Mouse (Mus musculus) macrophage (primary cell): ENCODE data around the gene Nrg3. TPM values are rescaled to one million over a fixed set of nuclear protein-coding genes. Genes with fewer than 3 reads are reported as not detected.
"Not testable (repeated sequence)": the region's sequence is repeated elsewhere in the genome, so short reads cannot be mapped to it uniquely, and the experiment has no call there.

Source experiments
- H3K27ac ChIP-seq: fragments of 350-480 bp; formaldehyde crosslinking; 2 replicates; pipeline ENCODE4 v1.9.0; 2021
- H3K36me3 ChIP-seq: fragments of 350-480 bp; formaldehyde crosslinking; 2 replicates; pipeline ENCODE4 v1.9.0; 2021; ENCODE audit errors: inconsistent target
- H3K4me3 ChIP-seq: fragments of 350-480 bp; formaldehyde crosslinking; 2 replicates; pipeline ENCODE4 v1.9.0; 2021; ENCODE audit errors: inconsistent target
- H3K79me2 ChIP-seq: fragments of 350-480 bp; formaldehyde crosslinking; 2 replicates; pipeline ENCODE4 v1.9.0; 2021; ENCODE audit errors: inconsistent target
- WGBS: methylation state at CpG from one replicate; pipeline ENCODE4 v1.1.7; 2026; ENCODE audit warnings: inconsistent platforms; ENCODE audit not compliant: missing documents; 5-methylcytosine and 5-hydroxymethylcytosine counted together
- polyA plus RNA-seq: library from polyadenylated mRNA; stranded (reverse); fragments of 250-400 nt; gene quantifications from 3 replicates; pipeline ENCODE4 v1.2.4, GENCODE M21; 2018; ENCODE audit warnings: inconsistent platforms

Gene Nrg3
- polyA plus RNA-seq, 1 experiment from 2014 or later: not detected

GRCm38 (mm10) chr14:38535181-38535580, 937.7 kb downstream of the Nrg3 start:
- WGBS: 100% methylated on average over 1 of the region's 1 CpGs
- no peak overlapping the region for H3K27ac ChIP-seq
- no peaks in the 10 kb centered on the region for H3K36me3 ChIP-seq
- no peak overlapping the region for H3K4me3 ChIP-seq
- H3K79me2 ChIP-seq: no peaks in the 10 kb centered on the region

- Histone ChIP-seq H3K36me3 (no peaks in the 10 kb centered on the region), H3K79me2 (no peaks in the 10 kb centered on the region), H3K4me3 (no peak overlapping the region), H3K27ac (no peak overlapping the region)
These were observed 939.4 kb downstream of the Nrg3 start for GRCm38 (mm10) chr14:38533495-38533894.

GRCm38 (mm10) chr14:38516232-38516631, 956.7 kb downstream of the Nrg3 start:
- no peaks in the 10 kb centered on the region for H3K36me3 ChIP-seq
- WGBS: 73% methylated on average over 5 of the region's 5 CpGs
- H3K27ac ChIP-seq: no peak overlapping the region
- no peak overlapping the region for H3K4me3 ChIP-seq
- H3K79me2 ChIP-seq: no peaks in the 10 kb centered on the region

- H3K4me3 ChIP-seq: no peak overlapping the region
- no peak overlapping the region for H3K27ac ChIP-seq
- no peaks in the 10 kb centered on the region for H3K79me2 ChIP-seq
- 88% methylated on average over 2 of the region's 2 CpGs for WGBS
- no peaks in the 10 kb centered on the region for H3K36me3 ChIP-seq
These were observed 963.9 kb downstream of the Nrg3 start for GRCm38 (mm10) chr14:38509016-38509415.

- WGBS: 73% methylated on average over 1 of the region's 1 CpGs
- H3K79me2 ChIP-seq: no peaks in the 10 kb centered on the region
- no peaks in the 10 kb centered on the region for H3K36me3 ChIP-seq
- no peak overlapping the region for H3K27ac ChIP-seq
- H3K4me3 ChIP-seq: no peak overlapping the region
These were observed 977.9 kb downstream of the Nrg3 start for GRCm38 (mm10) chr14:38494970-38495369.

- Histone ChIP-seq H3K79me2 (no peaks in the 10 kb centered on the region), H3K27ac (no peak overlapping the region), H3K36me3 (no peaks in the 10 kb centered on the region), H3K4me3 (no peak overlapping the region)
- 84% methylated on average over 2 of the region's 2 CpGs for WGBS
These were observed 1025.8 kb downstream of the Nrg3 start for GRCm38 (mm10) chr14:38447086-38447485.

- WGBS: 72% methylated on average over 2 of the region's 2 CpGs
- Histone ChIP-seq H3K36me3 (no peaks in the 10 kb centered on the region), H3K27ac (no peak overlapping the region), H3K79me2 (no peaks in the 10 kb centered on the region), H3K4me3 (no peak overlapping the region)
These were observed 1028.1 kb downstream of the Nrg3 start for GRCm38 (mm10) chr14:38444788-38445187.

- no peaks in the 10 kb centered on the region for H3K36me3 ChIP-seq
- WGBS: 64% methylated on average over 6 of the region's 6 CpGs
- no peaks in the 10 kb centered on the region for H3K79me2 ChIP-seq
- H3K27ac ChIP-seq: no peak overlapping the region
- no peak overlapping the region for H3K4me3 ChIP-seq
These were observed 1038.9 kb downstream of the Nrg3 start for GRCm38 (mm10) chr14:38433793-38434589.

GRCm38 (mm10) chr14:38374660-38375059, 1098.2 kb downstream of the Nrg3 start:
- no peaks in the 10 kb centered on the region for H3K79me2 ChIP-seq
- no peak overlapping the region for H3K4me3 ChIP-seq
- no peak overlapping the region for H3K27ac ChIP-seq
- no peaks in the 10 kb centered on the region for H3K36me3 ChIP-seq

GRCm38 (mm10) chr14:38340967-38341366, 1131.9 kb downstream of the Nrg3 start:
- Histone ChIP-seq H3K27ac (no peak overlapping the region), H3K36me3 (no peaks in the 10 kb centered on the region), H3K79me2 (no peaks in the 10 kb centered on the region), H3K4me3 (no peak overlapping the region)

GRCm38 (mm10) chr14:38322841-38323240, 1150.0 kb downstream of the Nrg3 start:
- H3K79me2 ChIP-seq, H3K36me3 ChIP-seq, H3K4me3 ChIP-seq, H3K27ac ChIP-seq: not testable (repeated sequence)
- 100% methylated on average over 1 of the region's 1 CpGs for WGBS

GRCm38 (mm10) chr14:38320619-38321340, 1152.1 kb downstream of the Nrg3 start:
- no peaks in the 10 kb centered on the region for H3K79me2 ChIP-seq
- H3K36me3 ChIP-seq: no peaks in the 10 kb centered on the region
- WGBS: 92% methylated on average over 1 of the region's 1 CpGs
- H3K4me3 ChIP-seq: no peak overlapping the region
- no peak overlapping the region for H3K27ac ChIP-seq
